ENCODE assay signal across 26 mouse cellular contexts in the genomic region with DNA sequence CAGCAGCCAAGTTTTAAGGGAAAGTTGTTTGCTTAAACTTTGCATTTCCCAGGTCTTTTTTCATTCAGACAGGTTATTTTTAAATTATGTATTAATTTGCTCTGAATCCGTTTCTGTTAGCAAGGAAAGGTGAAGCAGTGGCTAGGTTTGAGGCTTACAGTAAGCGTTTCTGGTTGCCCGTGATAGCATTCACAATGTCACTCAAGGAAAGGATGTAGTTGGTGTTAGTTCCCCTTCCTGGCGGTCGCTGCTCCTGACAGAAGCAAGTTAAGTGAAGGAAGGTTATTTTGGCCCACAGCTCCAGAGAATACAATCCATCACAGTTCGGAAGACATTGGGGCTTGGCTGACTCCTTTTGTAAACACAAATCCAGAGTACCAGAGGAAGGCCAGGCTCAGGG.
DNase-seq lines count a peak whose midpoint lies in the region; ATAC-seq and TF ChIP-seq lines count a peak whose summit lies in the region.
"Had no signal": no experiment of that assay in that cellular context is flagged by ENCODE, and none has a peak within 500 bp of the region (broad histone marks: within the 10 kb centered on the region; RNA-seq: fewer than 3 reads in every experiment).

No protein-coding gene starts in this region.

- no peak overlapping the region for H3K4me3 ChIP-seq in liver, embryonic 15.5 days (replicated peaks)
- H3K4me3 ChIP-seq in liver, embryonic 12.5 days, result no peak overlapping the region
- H3K4me3 ChIP-seq in CH12.LX (replicated peaks in 1 of 3; ENCODE audit: low read depth in 2 of 3, low read length in 2 of 3, poor library complexity in 1 of 3), result no peak overlapping the region
- H3K4me3 ChIP-seq: embryonic facial prominence, embryonic 12.5 days; heart, embryonic 13.5 days; hindbrain, embryonic 13.5 days; kidney, embryonic 15.5 days; limb, embryonic 15.5 days; lung, embryonic 15.5 days had no signal

- dilution Hi-C loops in CH12.LX (cut with MboI; ENCODE audit: extremely low pct_ligation_motif_present, extremely low pct_unique_long_range_greater_than_20kb, low sequenced_read_pairs), result no loop called here

- no peak overlapping the region for H3K4me2 ChIP-seq in liver, embryonic 15.5 days
- no peak overlapping the region for H3K4me2 ChIP-seq in liver, embryonic 12.5 days
- H3K4me2 ChIP-seq in CH12.LX (ENCODE audit: insufficient read depth, low read depth, poor library complexity, severe bottlenecking), result no peak overlapping the region
- H3K4me2 ChIP-seq: embryonic facial prominence, embryonic 12.5 days; heart, embryonic 13.5 days; hindbrain, embryonic 13.5 days; kidney, embryonic 15.5 days; limb, embryonic 15.5 days; lung, embryonic 15.5 days; midbrain, embryonic 11.5 days had no signal

- no peaks in the 10 kb centered on the region for H3K79me2 ChIP-seq in CH12.LX (replicated peaks; ENCODE audit: control insufficient read depth, extremely low read depth, insufficient read depth, poor library complexity, severe bottlenecking)

- no peaks in the 10 kb centered on the region for H3K27me3 ChIP-seq in liver, embryonic 15.5 days
- no peaks in the 10 kb centered on the region for H3K27me3 ChIP-seq in liver, embryonic 12.5 days (replicated peaks)
- no peaks in the 10 kb centered on the region for H3K27me3 ChIP-seq in CH12.LX (replicated peaks)
- H3K27me3 ChIP-seq: embryonic facial prominence, embryonic 12.5 days; heart, embryonic 13.5 days; hindbrain, embryonic 13.5 days; kidney, embryonic 15.5 days; limb, embryonic 15.5 days; lung, embryonic 15.5 days had no signal

- H3K9ac ChIP-seq in liver, embryonic 15.5 days, result no peak overlapping the region
- no peak overlapping the region for H3K9ac ChIP-seq in liver, embryonic 12.5 days
- H3K9ac ChIP-seq in CH12.LX (ENCODE audit: insufficient read depth, low read depth), result no peak overlapping the region
- H3K9ac ChIP-seq: embryonic facial prominence, embryonic 12.5 days; forebrain, postnatal 0 days; heart, embryonic 13.5 days; hindbrain, embryonic 13.5 days; kidney, embryonic 15.5 days; limb, embryonic 15.5 days; lung, embryonic 15.5 days had no signal

- peaks cover 58% of the 10 kb centered on the region for H3K36me3 ChIP-seq in liver, embryonic 15.5 days (replicated peaks)
- H3K36me3 ChIP-seq in liver, embryonic 12.5 days, result peaks cover 70% of the 10 kb centered on the region
- peaks cover 0 to 58% of the 10 kb centered on the region in 2 experiments for H3K36me3 ChIP-seq in CH12.LX (replicated peaks in 1 of 2; ENCODE audit: control insufficient read depth in 1 of 2, insufficient read depth in 1 of 2, low read length in 1 of 2)
- H3K36me3 ChIP-seq: hindbrain, embryonic 13.5 days; kidney, embryonic 15.5 days; lung, embryonic 15.5 days had no signal

- peaks cover 90% of the 10 kb centered on the region for H3K4me1 ChIP-seq in liver, embryonic 15.5 days (replicated peaks)
- H3K4me1 ChIP-seq in liver, embryonic 12.5 days, result peaks cover 90% of the 10 kb centered on the region
- H3K4me1 ChIP-seq in CH12.LX (ENCODE audit: control insufficient read depth in 1 of 2, insufficient read depth in 2 of 2), result peaks cover 27 to 99% of the 10 kb centered on the region in 2 experiments
- H3K4me1 ChIP-seq: lung, embryonic 15.5 days had no signal

- no peak for ATAC-seq in liver, embryonic 15.5 days (ENCODE audit: insufficient read depth)
- ATAC-seq in liver, embryonic 12.5 days, result no peak
- ATAC-seq in common myeloid progenitor, adult 5-6 weeks (replicated peaks; ENCODE audit: low read depth, poor library complexity, severe bottlenecking), result peak; percentile 37
- ATAC-seq in neutrophil, adult 5-6 weeks (ENCODE audit: extremely low read depth, insufficient number of reproducible peaks, low FRiP score, poor library complexity, severe bottlenecking), result peak; percentile 27; the same call in 1 of the 2 replicates
- ATAC-seq: forebrain, postnatal 0 days had no signal

- H3K27ac ChIP-seq in liver, embryonic 15.5 days (replicated peaks), result peak overlapping the region; percentile 65; the same call in 1 of the 2 replicates
- H3K27ac ChIP-seq in liver, embryonic 12.5 days, result no peak overlapping the region
- H3K27ac ChIP-seq in CH12.LX (ENCODE audit: insufficient read depth, low read depth), result peak overlapping the region; percentile 38; the same call in 1 of the 2 replicates
- H3K27ac ChIP-seq: embryonic facial prominence, embryonic 12.5 days; heart, embryonic 13.5 days; hindbrain, embryonic 13.5 days; kidney, embryonic 15.5 days; limb, embryonic 15.5 days; lung, embryonic 15.5 days; macrophage; stomach, postnatal 0 days had no signal

- in situ Hi-C loops in CH12.LX (cut with MboI; ENCODE audit: low pct_ligation_motif_present, low pct_unique_long_range_greater_than_20kb, low sequenced_read_pairs), result no loop called here

- TF ChIP-seq POLR2A in CH12.LX (IDR thresholded peaks at IDR 0.05; ENCODE audit: low read depth, low read length), result no peak

- 43% methylated on average over 6 of the region's 6 CpGs for WGBS in liver, embryonic 15.5 days (ENCODE audit: insufficient replicate concordance)
- WGBS in liver, embryonic 12.5 days (ENCODE audit: insufficient replicate concordance), result 48% methylated on average over 6 of the region's 6 CpGs

- no peak for TF ChIP-seq RAD21 in CH12.LX (IDR thresholded peaks at IDR 0.05; ENCODE audit: low read depth, low read length)

- no peak for TF ChIP-seq CTCF in CH12.LX (conservative IDR thresholded peaks at IDR 0.05 in 1 of 2, IDR thresholded peaks at IDR 0.05 in 1 of 2; ENCODE audit: low read depth in 2 of 2, low read length in 2 of 2)

- TF ChIP-seq EP300 in CH12.LX (IDR thresholded peaks at IDR 0.05; ENCODE audit: low read length), result no peak

- DNase-seq in CH12.LX (ENCODE audit: extremely low read depth), result peak; percentile 54
- DNase-seq in adipocyte (ENCODE audit: low spot score), result no peak
- DNase-seq in heart, adult 9 months (ENCODE audit: low spot score in 2 of 2), result no peak
- DNase-seq: adrenal gland, postnatal 36 days; cerebellum, adult 11 months; cerebellum, postnatal 10 days; forebrain, postnatal 0 days; gastrocnemius, postnatal 14 days; heart, adult 18-20 months; kidney, adult 11 months; kidney, postnatal 36 days; left cerebral cortex, postnatal 4 days; right cerebral cortex, postnatal 25 days had no signal

- 0 out of 2 replicates have a peak, but pooled peaks cover 3% of the 10 kb centered on the region for H3K9me3 ChIP-seq in liver, embryonic 15.5 days (replicated peaks)
- no peaks in the 10 kb centered on the region for H3K9me3 ChIP-seq in liver, embryonic 12.5 days (replicated peaks)
- H3K9me3 ChIP-seq in CH12.LX (replicated peaks; ENCODE audit: low read length), result peaks cover 7% of the 10 kb centered on the region
- H3K9me3 ChIP-seq: embryonic facial prominence, embryonic 12.5 days; hindbrain, embryonic 13.5 days; limb, embryonic 15.5 days; lung, embryonic 15.5 days had no signal

TF ChIP-seq in CH12.LX, 34 proteins besides CTCF, POLR2A, EP300 and RAD21:
- TF ChIP-seq SIN3A (IDR thresholded peaks at IDR 0.05; ENCODE audit: low read length) (no peak), UBTF (IDR thresholded peaks at IDR 0.05; ENCODE audit: low read depth, low read length) (no peak), MAX (IDR thresholded peaks at IDR 0.05; ENCODE audit: low read length) (no peak), CHD1 (IDR thresholded peaks at IDR 0.05; ENCODE audit: low read depth, low read length) (no peak), TBP (conservative IDR thresholded peaks at IDR 0.05; ENCODE audit: low read depth, low read length) (no peak), MAZ (IDR thresholded peaks at IDR 0.05; ENCODE audit: low read depth, low read length) (no peak), MYC (IDR thresholded peaks at IDR 0.05; ENCODE audit: low read depth, low read length) (no peak), ZMIZ1 (IDR thresholded peaks at IDR 0.05; ENCODE audit: low read depth, low read length) (no peak), JUND (conservative IDR thresholded peaks at IDR 0.05; ENCODE audit: low read depth, low read length) (no peak), GABPA (IDR thresholded peaks at IDR 0.05; ENCODE audit: insufficient replicate concordance, low read depth, low read length) (no peak), POLR2AphosphoS2 (IDR thresholded peaks at IDR 0.05; ENCODE audit: low read depth, low read length) (no peak), NRF1 (IDR thresholded peaks at IDR 0.05; ENCODE audit: low read depth, low read length) (no peak), SMC3 (IDR thresholded peaks at IDR 0.05; ENCODE audit: low read depth, low read length) (no peak)

Comparison
In these comparisons a context has a peak if more than half of its experiments do, and no peak if none do; other contexts are left out.
1. ATAC-seq: peak in common myeloid progenitor, adult 5-6 weeks (single experiment) and neutrophil, adult 5-6 weeks (single experiment); none in liver, embryonic 15.5 days (single experiment) and liver, embryonic 12.5 days (single experiment).